In genomic region chr8:115706861-115707730, GRCm38 (mm10) we compare ENCODE assay signal across 8 mouse cellular contexts. TPM values are rescaled to one million over a fixed set of nuclear protein-coding genes. Genes with fewer than 3 reads are reported as not detected.
DNase-seq lines count a peak whose midpoint lies in the region; ATAC-seq and TF ChIP-seq lines count a peak whose summit lies in the region.

No protein-coding gene starts in this region.

- H3K9me3 ChIP-seq in heart, embryonic 13.5 days, result no peaks in the 10 kb centered on the region
- no peaks in the 10 kb centered on the region for H3K9me3 ChIP-seq in kidney, embryonic 16.5 days (ENCODE audit: low read length)
- H3K9me3 ChIP-seq in liver, embryonic 11.5 days (ENCODE audit: control insufficient read depth, low read length), result no peaks in the 10 kb centered on the region

- DNase-seq in 3134 (ENCODE audit: extremely low read depth, insufficient read length, low spot score), result peak; percentile 75
- peak; percentile 28 to 42 for DNase-seq in adrenal gland, postnatal 4 days (ENCODE audit: low spot score in 2 of 2)
- peak; percentile 73 for DNase-seq in liver, embryonic 11.5 days (ENCODE audit: low spot score)
- peak; percentile 71 to 79 for DNase-seq in spleen, postnatal 36 days (ENCODE audit: low spot score in 2 of 2)

- H3K4me2 ChIP-seq in heart, embryonic 13.5 days, result peak overlapping the region; percentile 97
- peak overlapping the region; percentile 73 for H3K4me2 ChIP-seq in kidney, embryonic 16.5 days (replicated peaks; ENCODE audit: low read depth, low read length)
- peak overlapping the region; percentile 79 for H3K4me2 ChIP-seq in liver, embryonic 11.5 days

- ATAC-seq in heart, embryonic 13.5 days (ENCODE audit: extremely low read depth, insufficient number of reproducible peaks, low FRiP score, low TSS enrichment), result peak; percentile 49
- ATAC-seq in kidney, embryonic 16.5 days (ENCODE audit: low FRiP score, low TSS enrichment), result peak; percentile 86
- peak; percentile 63 for ATAC-seq in liver, embryonic 11.5 days (replicated peaks; ENCODE audit: low FRiP score)
- ATAC-seq in monocyte, adult 5-6 weeks (replicated peaks; ENCODE audit: insufficient number of reproducible peaks, low FRiP score, low TSS enrichment, poor library complexity, severe bottlenecking), result 0 out of 2 replicates have a peak, but pooled peaks have one; percentile 16

- 1% methylated on average over 71 of the region's 76 CpGs for WGBS in heart, embryonic 13.5 days
- under 1% methylated on average over 45 of the region's 76 CpGs for WGBS in kidney, embryonic 16.5 days
- WGBS in liver, embryonic 11.5 days, result under 1% methylated on average over 57 of the region's 76 CpGs

- peak overlapping the region; percentile 57 for H3K4me3 ChIP-seq in embryonic fibroblast, embryonic 13.5 days (ENCODE audit: insufficient read depth, low read length)
- H3K4me3 ChIP-seq in heart, embryonic 13.5 days, result peak overlapping the region; percentile 78
- peak overlapping the region; percentile 80 for H3K4me3 ChIP-seq in kidney, embryonic 16.5 days (ENCODE audit: low read length)
- peak overlapping the region; percentile 66 for H3K4me3 ChIP-seq in liver, embryonic 11.5 days (ENCODE audit: low read depth, low read length)

- TF ChIP-seq POLR2A in embryonic fibroblast, embryonic 13.5 days (IDR thresholded peaks at IDR 0.05; ENCODE audit: low read depth, low read length), result peak; percentile 4; the same call in 1 of the 2 replicates

- no peaks in the 10 kb centered on the region for H3K4me1 ChIP-seq in embryonic fibroblast, embryonic 13.5 days (ENCODE audit: control insufficient read depth, insufficient read depth, low read length)
- H3K4me1 ChIP-seq in heart, embryonic 13.5 days, result peaks cover 16% of the 10 kb centered on the region
- peaks cover 22% of the 10 kb centered on the region for H3K4me1 ChIP-seq in kidney, embryonic 16.5 days (ENCODE audit: insufficient read depth, low read length)
- H3K4me1 ChIP-seq in liver, embryonic 11.5 days (replicated peaks; ENCODE audit: control insufficient read depth, insufficient read depth, low read length), result no peaks in the 10 kb centered on the region; the same call in none of the 2 replicates

- no peaks in the 10 kb centered on the region for H3K36me3 ChIP-seq in heart, embryonic 13.5 days
- H3K36me3 ChIP-seq in kidney, embryonic 16.5 days (ENCODE audit: insufficient read depth, low read length), result no peaks in the 10 kb centered on the region
- H3K36me3 ChIP-seq in liver, embryonic 11.5 days (ENCODE audit: control insufficient read depth, insufficient read depth, low read length), result no peaks in the 10 kb centered on the region

- H3K27ac ChIP-seq in embryonic fibroblast, embryonic 13.5 days (ENCODE audit: insufficient read depth, low read length), result peak overlapping the region; percentile 86
- peak overlapping the region; percentile 86 for H3K27ac ChIP-seq in heart, embryonic 13.5 days (replicated peaks)
- peak overlapping the region; percentile 95 for H3K27ac ChIP-seq in kidney, embryonic 16.5 days (ENCODE audit: low read length)
- H3K27ac ChIP-seq in liver, embryonic 11.5 days (ENCODE audit: low read depth, low read length), result peak overlapping the region; percentile 68; the same call in 1 of the 2 replicates

- peaks cover 24% of the 10 kb centered on the region for H3K27me3 ChIP-seq in heart, embryonic 13.5 days (replicated peaks)
- H3K27me3 ChIP-seq in kidney, embryonic 16.5 days (ENCODE audit: insufficient read depth, low read length), result no peaks in the 10 kb centered on the region
- peaks cover 29% of the 10 kb centered on the region for H3K27me3 ChIP-seq in liver, embryonic 11.5 days (replicated peaks; ENCODE audit: control insufficient read depth, insufficient read depth, low read length)

- H3K9ac ChIP-seq in heart, embryonic 13.5 days, result peak overlapping the region; percentile 88
- H3K9ac ChIP-seq in kidney, embryonic 16.5 days (replicated peaks; ENCODE audit: low read length), result peak overlapping the region; percentile 86
- peak overlapping the region; percentile 64 for H3K9ac ChIP-seq in liver, embryonic 11.5 days (ENCODE audit: low read depth, low read length)

- TF ChIP-seq CTCF in embryonic fibroblast, embryonic 13.5 days (IDR thresholded peaks at IDR 0.05; ENCODE audit: borderline replicate concordance, insufficient read depth, low read length), result no peak

RNA-seq across cellular contexts. Expression of gene Maf, which starts 0.5 kb away (rescaled TPM):
- total RNA-seq in adrenal gland, postnatal 4 days (2021), result 10 to 100 TPM; 38.7 to 40.8 TPM
- polyA plus RNA-seq in embryonic fibroblast, embryonic 13.5 days (2011; ENCODE audit: insufficient read length, low read depth, missing spikeins), result 9.8 and 22.0 TPM in 2 replicates
- polyA plus RNA-seq in heart, embryonic 13.5 days (2015; fragmentation: Nextera tagmentation; extraction: Ambion mirVana), result 2.5 and 3.3 TPM in 2 replicates
- 7.9 and 9.0 TPM in 2 replicates for polyA plus RNA-seq in kidney, embryonic 16.5 days (2015; fragmentation: Nextera tagmentation; extraction: Ambion mirVana)
- polyA plus RNA-seq in liver, embryonic 11.5 days (2014; fragmentation: Nextera tagmentation; extraction: Ambion mirVana), result 3.8 and 4.9 TPM in 2 replicates
- total RNA-seq in monocyte, adult 5-6 weeks (2017), result 4.6 to 9.1 TPM (median 5.0 TPM) in 3 replicates

Comparison
In these comparisons a context has a peak if more than half of its experiments do, and no peak if none do; other contexts are left out.
1. Peak in every context shown above with its lines: DNase-seq, ATAC-seq, H3K4me3 ChIP-seq and H3K27ac ChIP-seq.
2. ATAC-seq: peak in every context shown above with its lines; median percentile 86 in kidney, embryonic 16.5 days; 63 in liver, embryonic 11.5 days; 49 in heart, embryonic 13.5 days; 16 in monocyte, adult 5-6 weeks.